Mouse (Mus musculus) embryonic fibroblast, embryonic 13.5 days (primary cell): ENCODE data around the gene Prss23.

ENCODE experiments used
- CTCF ChIP-seq: IDR thresholded peaks from 2 replicates; pipeline ENCODE4 v1.5.1; 2011; ENCODE audit warnings: mild to moderate bottlenecking, control low read depth, low read length, moderate library complexity, borderline replicate concordance; ENCODE audit not compliant: insufficient read depth
- POLR2A ChIP-seq: IDR thresholded peaks from 2 replicates; pipeline ENCODE4 v1.6.1; 2011; ENCODE audit warnings: low read depth, mild to moderate bottlenecking, control low read depth, low read length, moderate library complexity

- no peak for TF ChIP-seq POLR2A
- TF ChIP-seq CTCF, result no peak
These were observed 29.7 kb upstream of the Prss23 start for GRCm38 (mm10) chr7:89556652-89557051.
